Mouse (Mus musculus): Measurements from ENCODE around the gene Tcea3.

DNA sequence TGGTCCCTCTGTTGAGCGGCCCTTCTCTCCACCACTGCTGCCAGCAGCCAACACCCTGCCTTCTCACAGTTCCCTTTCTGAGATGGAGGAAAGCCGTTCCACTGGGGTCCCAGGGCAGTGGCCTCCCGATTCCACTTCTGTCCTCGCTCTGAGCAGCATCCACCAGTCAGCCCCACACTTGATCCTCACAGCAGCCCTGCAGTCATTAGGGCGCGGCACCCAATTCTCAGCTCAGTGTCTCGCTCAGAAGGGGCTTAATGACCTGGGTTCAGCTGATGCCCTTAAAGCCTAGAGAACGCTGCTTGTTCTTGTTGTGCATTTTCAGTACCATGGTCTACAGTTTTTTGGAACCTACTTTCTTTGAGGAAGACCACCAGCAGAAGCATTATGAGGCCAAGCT lies 33.6 kb downstream of the Tcea3 start:
- no peak for TF ChIP-seq CHD2 (IDR thresholded peaks at IDR 0.05; ENCODE audit: low read depth, low read length)
- TF ChIP-seq ZNF384 (IDR thresholded peaks at IDR 0.05; ENCODE audit: low read depth, low read length), result no peak
- no peak for TF ChIP-seq HCFC1 (IDR thresholded peaks at IDR 0.05; ENCODE audit: borderline replicate concordance, insufficient read depth, low read length)
- no peak for TF ChIP-seq MAFK (IDR thresholded peaks at IDR 0.05; ENCODE audit: insufficient read depth, low read depth, low read length)
